22 mouse cellular contexts compared by ENCODE assay signal in the genomic region with DNA sequence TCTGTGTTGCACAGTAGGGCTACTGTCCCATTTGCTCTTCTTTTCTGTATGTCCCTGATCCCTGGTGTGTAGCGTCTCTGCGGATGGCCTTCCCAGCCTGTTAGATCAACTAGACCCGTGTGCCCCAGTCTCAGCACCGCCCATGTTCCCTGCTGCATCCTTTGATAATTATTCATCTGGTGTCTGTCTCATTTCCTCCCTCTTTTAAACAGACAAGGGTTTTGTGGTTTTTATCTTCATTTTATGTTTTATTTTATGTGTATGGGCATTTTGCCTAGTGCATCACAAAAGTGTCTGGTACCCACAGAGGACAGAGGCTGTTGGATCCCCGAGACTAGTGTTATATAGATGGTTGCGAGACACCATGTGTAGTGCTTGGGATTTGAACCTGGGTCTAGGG. TPM values are rescaled to one million over a fixed set of nuclear protein-coding genes. Genes with fewer than 3 reads are reported as not detected.
"Had no signal": no experiment of that assay in that cellular context is flagged by ENCODE, and none has a peak within 500 bp of the region (broad histone marks: within the 10 kb centered on the region; RNA-seq: fewer than 3 reads in every experiment).

No protein-coding gene starts in this region.

- H3K4me2 ChIP-seq: limb, embryonic 13.5 days; liver, embryonic 13.5 days; midbrain, embryonic 12.5 days; midbrain, embryonic 15.5 days; stomach, embryonic 15.5 days had no signal

- H3K4me1 ChIP-seq: limb, embryonic 10.5 days; liver, embryonic 13.5 days; stomach, embryonic 15.5 days had no signal

- H3K27ac ChIP-seq: limb, embryonic 10.5 days; limb, embryonic 13.5 days; liver, embryonic 13.5 days; macrophage; midbrain, embryonic 12.5 days; midbrain, embryonic 15.5 days; stomach, embryonic 15.5 days had no signal

- DNase-seq: kidney, adult 18-20 months; kidney, adult 9 months; kidney, postnatal 14 days; kidney, postnatal 4 days; layer of hippocampus, adult 9-11 months; liver; liver, embryonic 13.5 days; lung, adult 2 months; right cerebral cortex, adult 18-20 months; right cerebral cortex, postnatal 14 days; right cerebral cortex, postnatal 4 days; thymus, adult 18-20 months; thymus, postnatal 14 days; thymus, postnatal 4 days had no signal

- H3K4me3 ChIP-seq: limb, embryonic 10.5 days; limb, embryonic 13.5 days; liver, embryonic 13.5 days; midbrain, embryonic 12.5 days; midbrain, embryonic 15.5 days; stomach, embryonic 15.5 days had no signal

- H3K9ac ChIP-seq: limb, embryonic 13.5 days; liver, embryonic 13.5 days; midbrain, embryonic 12.5 days; midbrain, embryonic 15.5 days; stomach, embryonic 15.5 days had no signal

- H3K9me3 ChIP-seq: limb, embryonic 10.5 days; midbrain, embryonic 15.5 days; stomach, embryonic 15.5 days had no signal

- H3K36me3 ChIP-seq: limb, embryonic 10.5 days; limb, embryonic 13.5 days; liver, embryonic 13.5 days; midbrain, embryonic 12.5 days; midbrain, embryonic 15.5 days; stomach, embryonic 15.5 days had no signal

- H3K27me3 ChIP-seq: limb, embryonic 13.5 days; midbrain, embryonic 12.5 days; midbrain, embryonic 15.5 days; stomach, embryonic 15.5 days had no signal

RNA-seq across cellular contexts. Expression of a gene that starts 51.6 kb away (rescaled TPM):
- polyA plus RNA-seq: kidney, embryonic 16.5 days; limb, embryonic 10.5 days; limb, embryonic 13.5 days; lung, embryonic 16.5 days; macrophage had no signal
